Mouse (Mus musculus): Measurements from ENCODE around the gene Mypn.

DNA sequence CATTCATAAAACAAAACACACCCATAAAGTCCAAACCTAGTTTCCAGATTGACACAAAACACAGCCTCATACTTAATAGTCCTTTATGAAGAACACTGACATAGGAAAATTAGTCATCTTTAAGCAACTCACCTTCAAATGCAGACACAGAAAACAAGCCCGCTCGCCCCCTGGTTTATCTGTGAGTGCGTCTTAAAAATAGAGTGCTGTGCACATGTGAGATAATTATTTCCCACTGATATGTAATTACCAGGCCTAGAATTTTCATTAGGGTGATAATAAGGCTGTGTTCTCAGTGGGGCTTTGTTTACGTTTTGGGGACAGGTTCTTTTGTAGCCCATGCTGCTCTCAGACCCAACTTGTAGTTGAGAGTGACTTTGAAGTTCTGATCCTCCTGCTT is 4.7 kb downstream of the Mypn start:
- TF ChIP-seq CTCF (IDR thresholded peaks at IDR 0.05; ENCODE audit: control insufficient read depth, insufficient read depth, insufficient read length) = no peak
- no peak for TF ChIP-seq MYOG (IDR thresholded peaks at IDR 0.05; ENCODE audit: control insufficient read depth, extremely low read depth, insufficient read length)
- no peak for TF ChIP-seq MYOD1 (IDR thresholded peaks at IDR 0.05; ENCODE audit: control insufficient read depth, insufficient read length, low read depth)
- TF ChIP-seq USF1 (IDR thresholded peaks at IDR 0.05; ENCODE audit: low read depth) = no peak
- TF ChIP-seq MAX (IDR thresholded peaks at IDR 0.05) = no peak
- no peak for TF ChIP-seq FOSL1 (IDR thresholded peaks at IDR 0.05; ENCODE audit: insufficient read depth, low read length, poor library complexity, severe bottlenecking)
- TF ChIP-seq CEBPB (IDR thresholded peaks at IDR 0.05; ENCODE audit: low read depth) = no peak
